Mouse (Mus musculus): ENCODE data around the gene Rmdn2.

- TF ChIP-seq CTCF (IDR thresholded peaks at IDR 0.05; ENCODE audit: control insufficient read depth, insufficient read depth, insufficient replicate concordance, low read depth, low read length) (no peak), POLR2A (IDR thresholded peaks at IDR 0.05; ENCODE audit: control insufficient read depth, low read depth, low read length) (no peak)
These were observed 38.2 kb downstream of the Rmdn2 start for GRCm38 (mm10) chr17:79649893-79650292.
